Mouse (Mus musculus) erythroid progenitor cell, adult 5-6 weeks (primary cell): ENCODE results near the gene Plxdc2. TPM values are rescaled to one million over a fixed set of nuclear protein-coding genes. Genes with fewer than 3 reads are reported as not detected.

Source experiments
- ATAC-seq: replicated peaks from 2 replicates; pipeline ENCODE4 v1.8.0; 2016; ENCODE audit warnings: moderate number of reproducible peaks, mild to moderate bottlenecking, moderate TSS enrichment, inconsistent platforms; ENCODE audit not compliant: poor library complexity, low FRiP score, severe bottlenecking
- total RNA-seq, 2 experiments: library from RNA; stranded (forward) in 1 of 2; stranded (reverse) in 1 of 2; fragments of 150-400 nt in 1 of 2; fragments of 186-747, 209-891 nt in 1 of 2; gene quantifications; 2 replicates each; pipeline versions ENCODE4 v1.2.3 to v1.2.4; 2015 to 2017; ENCODE audit warnings: low replicate concordance in 2 of 2

Plxdc2 gene
- total RNA-seq, 2 experiments from 2014 or later: 3.8 to 6.4 TPM

DNA sequence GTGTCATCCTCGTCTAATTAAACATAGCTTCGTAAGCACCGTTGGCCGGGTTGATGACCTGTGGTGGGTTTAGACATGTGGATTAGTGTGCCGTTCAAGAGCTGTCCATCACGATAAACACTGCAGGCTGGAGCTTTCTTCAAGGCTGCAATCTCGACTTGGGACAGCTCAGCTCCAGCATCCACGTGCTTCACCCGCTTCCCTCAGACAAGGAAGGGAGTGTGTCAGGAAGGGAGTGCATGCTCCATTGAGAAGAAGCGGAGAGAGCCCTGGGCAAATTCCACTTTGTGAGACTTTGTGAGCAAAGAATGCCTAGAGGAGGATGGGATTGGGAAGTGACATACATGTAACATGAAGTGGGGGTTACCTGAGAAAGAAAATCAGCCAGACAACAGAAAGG lies 42.8 kb downstream of the Plxdc2 start:
- ATAC-seq: no peak

DNA sequence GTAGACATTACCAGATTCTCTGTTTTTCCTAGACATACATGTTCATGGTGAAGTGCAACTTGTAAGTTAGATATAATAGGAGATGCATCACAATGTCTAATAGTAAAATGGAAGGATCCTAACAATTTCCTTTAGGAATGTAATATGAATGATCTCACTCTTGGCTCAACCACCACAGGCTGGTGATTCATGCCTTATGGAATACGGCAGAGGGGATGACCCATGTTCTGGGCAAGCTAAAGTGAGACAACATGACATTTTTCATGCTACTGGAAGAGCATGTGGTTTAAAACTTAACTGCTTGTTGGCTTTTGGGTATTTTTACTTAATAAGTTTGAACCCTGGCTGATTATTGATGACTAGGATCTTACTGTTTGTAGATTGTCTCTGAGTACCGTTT lies 50.4 kb downstream of the Plxdc2 start:
- ATAC-seq: no peak

DNA sequence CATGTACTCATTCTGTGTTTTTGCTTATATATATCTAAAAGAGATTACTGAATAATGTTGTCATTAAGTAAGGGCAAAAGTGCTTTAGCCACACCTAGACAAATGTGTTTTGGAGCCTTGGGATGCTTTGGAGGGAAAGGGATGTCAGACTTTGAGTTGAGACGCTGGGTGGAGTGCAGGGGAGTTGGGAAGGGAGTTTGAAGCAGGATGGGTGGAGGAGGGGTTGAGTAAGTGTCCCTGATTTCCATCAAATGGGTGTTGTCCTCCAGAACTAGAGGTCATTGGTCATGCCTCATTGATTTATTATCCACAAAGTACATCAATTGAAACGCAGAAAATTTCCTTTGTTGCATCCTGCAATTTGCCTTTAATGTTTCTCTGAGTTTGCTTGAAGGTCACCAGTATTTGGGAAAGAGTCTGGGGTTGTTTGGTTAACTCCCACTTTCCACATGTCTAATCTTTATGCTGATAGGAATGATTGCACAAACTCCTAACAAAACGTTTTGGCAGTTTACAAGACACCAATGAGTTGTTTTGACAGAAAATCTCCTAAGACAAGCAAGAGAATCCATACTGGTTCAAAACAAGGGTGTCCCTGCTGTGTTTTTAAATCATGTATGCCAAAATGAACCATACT lies 58.4 kb downstream of the Plxdc2 start:
- no peak for ATAC-seq

DNA sequence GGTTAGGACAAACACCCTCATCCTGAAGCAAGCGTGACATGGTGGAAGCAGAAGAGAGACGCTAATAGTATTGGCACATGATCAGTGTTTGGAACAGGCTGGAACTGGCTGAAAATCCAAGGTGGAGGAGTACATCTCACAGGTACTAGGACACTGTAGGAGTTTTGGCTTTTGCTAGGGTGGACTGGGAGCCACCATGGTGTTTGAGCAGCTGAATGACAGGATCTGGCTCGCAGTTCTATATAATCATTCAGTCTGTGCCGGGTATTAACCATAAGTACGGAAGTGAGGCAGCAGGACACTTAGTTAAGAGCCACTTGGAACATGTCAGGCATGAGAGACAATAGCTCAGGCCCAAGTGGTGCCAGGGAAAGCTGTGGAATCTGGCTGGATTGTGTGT lies 82.9 kb downstream of the Plxdc2 start:
- no peak for ATAC-seq

DNA sequence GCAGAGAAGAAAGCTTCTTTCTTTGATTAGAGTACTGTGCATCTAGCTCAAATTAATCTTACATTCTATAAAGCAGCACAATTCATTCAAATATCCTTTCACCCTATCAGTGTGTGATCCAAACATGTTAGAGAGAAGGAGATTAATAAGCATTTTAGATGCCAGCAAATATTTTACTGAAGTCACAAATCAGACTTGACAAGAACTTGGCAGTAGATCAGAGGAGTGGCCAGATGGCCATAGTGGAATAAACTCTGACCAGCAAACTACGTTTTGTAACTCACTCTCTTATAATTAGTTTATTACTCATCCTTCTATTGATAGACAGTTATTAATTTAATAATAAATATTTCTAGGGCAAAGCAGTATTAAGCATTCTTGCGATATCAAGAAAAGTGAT lies 86.5 kb downstream of the Plxdc2 start:
- no peak for ATAC-seq

DNA sequence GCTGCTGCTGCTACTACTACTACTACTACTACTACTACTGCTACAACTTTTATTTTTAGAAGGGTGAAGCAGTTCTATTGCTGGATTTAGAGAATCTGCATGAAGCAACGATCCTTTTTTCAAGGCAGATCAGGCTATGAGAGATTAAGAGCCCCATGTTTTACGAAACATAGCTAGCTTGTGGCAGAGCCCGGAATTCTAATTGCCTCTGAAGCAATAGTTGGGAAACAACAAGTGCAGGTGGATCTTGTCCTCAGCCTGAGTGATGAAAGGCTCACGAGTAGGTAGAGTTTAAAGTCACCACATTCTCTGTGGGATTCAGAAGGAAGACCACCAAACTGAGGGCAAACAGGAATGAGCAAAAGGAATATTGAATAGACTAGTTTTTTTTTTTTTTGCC lies 91.8 kb downstream of the Plxdc2 start:
- no peak for ATAC-seq

DNA sequence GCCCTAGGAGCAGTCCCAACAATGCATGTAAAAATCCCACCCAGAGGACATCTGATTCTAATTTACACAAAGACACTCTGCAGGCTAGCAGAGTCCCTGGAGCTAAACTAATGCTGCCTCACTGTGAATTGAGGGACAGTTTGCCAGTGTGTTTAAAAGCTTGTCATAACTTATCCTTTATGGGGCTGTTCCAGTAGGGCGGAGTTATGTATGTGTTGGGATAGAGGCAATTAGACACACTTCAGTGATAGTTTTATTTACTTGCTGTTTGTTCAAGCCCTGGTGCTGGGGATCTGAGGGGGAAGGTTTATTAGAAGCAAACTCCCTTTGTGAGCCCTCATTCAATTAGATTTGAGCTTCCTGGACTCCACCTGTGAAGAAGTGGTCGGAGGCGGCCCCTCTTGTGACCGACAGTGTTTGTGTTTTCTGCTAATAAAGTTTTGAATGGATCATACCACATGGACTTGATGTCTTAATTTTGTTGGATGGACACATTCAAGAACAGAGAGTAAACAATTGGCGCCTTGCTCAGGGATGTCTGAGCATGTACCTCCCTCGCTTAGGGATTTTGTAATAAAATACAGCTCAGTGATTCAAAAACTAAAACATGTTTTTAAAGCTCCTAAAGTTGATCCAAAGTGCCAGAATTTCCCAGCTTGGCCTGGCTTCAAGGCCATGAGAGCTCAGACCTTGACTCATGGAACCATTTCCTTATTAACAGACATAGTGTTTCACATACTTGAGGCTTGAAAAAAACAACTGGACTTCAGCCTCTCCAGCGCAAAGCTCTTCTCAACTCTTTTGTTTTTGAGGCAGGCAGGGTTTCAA lies 94.9 kb downstream of the Plxdc2 start:
- no peak for ATAC-seq

DNA sequence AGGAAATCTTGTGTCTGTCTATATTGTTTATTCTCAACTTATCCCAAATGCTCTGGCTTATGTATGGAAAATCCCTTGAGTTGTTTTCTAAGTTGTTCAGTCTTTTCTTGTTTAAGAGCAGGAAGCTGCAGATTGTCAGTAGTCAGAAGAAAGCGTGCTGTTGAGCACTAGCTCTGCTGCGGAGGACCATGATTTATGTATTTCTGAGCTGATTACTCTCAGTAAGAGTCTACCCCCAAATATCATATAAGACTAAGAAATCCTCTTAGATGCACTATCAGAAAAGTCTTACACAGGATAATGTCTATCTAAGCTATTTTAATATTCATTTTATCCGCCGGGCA lies 95.5 kb downstream of the Plxdc2 start:
- ATAC-seq: no peak

DNA sequence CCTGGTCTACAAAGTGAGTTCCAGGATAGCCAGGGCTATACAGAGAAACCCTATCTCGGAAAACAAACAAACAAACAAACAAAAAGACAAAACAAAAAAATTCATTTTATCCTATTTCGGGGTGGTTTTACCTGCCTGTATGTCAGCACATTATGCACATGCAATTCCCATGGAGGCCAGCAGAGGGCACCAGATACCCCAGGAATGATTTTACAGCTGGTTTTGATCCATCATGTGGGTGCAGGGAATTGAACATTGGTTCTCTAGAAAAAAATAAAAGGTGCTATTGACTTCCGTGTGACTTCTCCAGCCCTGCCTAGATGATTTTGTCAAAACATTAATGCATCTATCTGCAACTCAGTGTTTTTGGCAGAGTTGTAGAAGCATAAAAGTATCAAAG lies 96.0 kb downstream of the Plxdc2 start:
- ATAC-seq: no peak

DNA sequence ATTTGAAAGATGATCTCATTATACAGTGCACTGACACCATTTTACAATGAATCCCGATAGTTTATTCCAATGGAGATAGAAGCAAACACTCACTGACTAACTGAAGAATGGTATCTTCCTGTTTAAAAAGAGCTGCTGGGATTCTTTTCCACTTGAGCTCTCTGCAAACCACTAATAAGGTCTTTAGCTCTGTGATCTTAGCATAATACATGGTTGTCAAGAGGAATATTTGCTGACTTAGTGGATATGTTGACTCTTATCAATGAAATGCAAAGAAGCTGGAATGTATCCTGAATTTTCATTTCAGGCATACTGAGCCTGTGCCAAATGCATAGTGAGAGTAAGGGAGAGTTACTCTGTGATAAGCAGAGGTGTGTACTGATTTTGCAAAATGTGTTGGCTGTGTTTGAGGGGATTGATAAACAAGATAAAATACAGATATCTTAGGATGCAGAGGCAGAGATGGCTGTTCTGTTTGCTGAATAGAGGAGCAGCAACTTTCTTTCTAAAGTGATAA lies 100.2 kb downstream of the Plxdc2 start:
- no peak for ATAC-seq

DNA sequence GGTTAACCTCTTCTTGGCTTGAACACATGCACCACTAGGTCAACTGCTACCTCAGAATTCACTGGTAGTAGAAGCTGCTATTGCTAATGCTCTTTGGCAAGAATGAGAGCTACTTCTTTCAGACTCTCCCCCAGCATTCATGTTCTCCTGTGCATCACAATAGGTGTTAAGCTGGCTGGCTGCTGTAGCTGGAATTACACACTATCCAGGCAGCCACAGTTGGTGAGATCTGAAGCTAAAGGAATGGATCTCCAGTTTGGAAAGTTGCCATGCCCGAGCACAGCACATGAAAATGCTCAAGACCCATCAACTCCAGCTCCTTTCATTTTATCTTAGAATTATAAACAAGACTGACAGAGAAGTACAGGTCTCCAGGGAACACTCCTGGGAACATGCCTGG lies 103.4 kb downstream of the Plxdc2 start:
- ATAC-seq: no peak

DNA sequence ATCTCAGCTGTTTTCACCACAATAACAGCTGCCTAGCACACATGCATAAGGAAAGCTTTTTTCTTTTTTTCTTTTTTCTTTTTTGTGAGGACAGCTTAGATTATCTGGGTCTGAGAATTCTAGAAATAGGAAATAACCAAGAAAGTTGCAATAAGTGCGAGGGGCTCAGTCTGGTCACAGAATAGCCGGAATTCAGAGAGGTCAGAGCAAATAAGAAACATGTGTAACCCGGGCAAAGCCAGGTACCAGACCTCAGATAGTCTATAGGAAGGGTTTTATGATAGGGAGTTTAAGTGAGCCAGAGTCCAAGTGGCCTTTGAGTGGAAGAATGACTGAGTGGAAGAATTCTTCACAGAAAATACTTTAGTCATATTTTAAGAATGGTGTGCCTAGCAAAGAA lies 114.0 kb downstream of the Plxdc2 start:
- no peak for ATAC-seq

DNA sequence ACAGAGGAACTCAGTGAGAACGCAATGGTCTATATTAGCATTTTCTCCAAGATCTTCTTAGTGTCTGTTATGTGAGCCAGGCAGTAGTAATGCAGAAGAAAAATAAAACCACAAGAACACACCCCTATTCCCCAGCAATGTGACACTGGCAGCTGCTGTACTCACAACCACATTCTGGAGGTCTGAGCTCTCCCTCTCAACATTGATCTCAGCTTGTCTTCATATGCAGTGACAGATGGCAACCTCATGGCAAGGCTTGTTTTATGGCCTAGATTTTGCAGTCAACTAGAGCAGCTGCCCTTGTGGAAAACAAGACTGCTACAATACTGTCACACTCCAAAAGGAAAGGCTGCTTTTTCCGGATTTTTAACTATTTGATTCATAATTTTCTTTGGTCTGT lies 127.8 kb downstream of the Plxdc2 start:
- ATAC-seq: no peak

DNA sequence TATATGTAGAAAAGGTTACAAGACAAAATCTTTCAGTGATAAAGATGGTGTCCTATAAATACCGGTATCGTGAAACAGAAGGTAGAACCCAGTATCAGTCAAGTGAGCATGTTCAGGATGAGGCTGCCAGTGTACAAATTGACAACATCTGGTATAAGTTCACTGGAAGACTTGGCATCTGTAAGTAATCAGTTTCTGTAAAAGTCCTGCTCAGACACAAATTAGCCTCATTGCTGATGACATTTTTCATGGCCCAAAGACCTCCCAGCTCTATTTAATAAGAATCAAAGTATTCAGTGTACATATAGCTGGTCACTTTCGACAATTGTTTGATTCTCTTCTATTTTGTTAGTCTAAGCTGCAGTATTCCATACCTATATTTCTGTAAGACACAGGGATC lies 129.9 kb downstream of the Plxdc2 start:
- ATAC-seq: no peak

DNA sequence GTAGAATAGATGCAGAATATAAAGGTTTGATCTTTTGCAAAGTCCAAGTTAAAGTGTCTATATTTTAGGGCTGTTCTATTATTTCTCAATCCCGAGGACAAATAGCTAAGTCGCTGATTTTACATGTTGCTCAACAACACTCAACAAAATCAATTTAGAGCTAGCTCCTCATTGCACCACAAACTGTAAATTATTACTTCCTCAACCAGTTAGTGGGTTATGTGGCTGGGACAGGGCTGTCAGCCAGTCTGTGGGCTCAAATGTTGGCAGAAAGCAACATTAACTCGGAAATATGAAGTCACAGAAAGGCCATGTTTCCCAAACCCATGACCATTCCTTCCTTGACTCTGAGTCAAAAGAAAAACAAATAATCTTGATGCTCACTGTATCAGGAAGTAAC lies 135.1 kb downstream of the Plxdc2 start:
- no peak for ATAC-seq

DNA sequence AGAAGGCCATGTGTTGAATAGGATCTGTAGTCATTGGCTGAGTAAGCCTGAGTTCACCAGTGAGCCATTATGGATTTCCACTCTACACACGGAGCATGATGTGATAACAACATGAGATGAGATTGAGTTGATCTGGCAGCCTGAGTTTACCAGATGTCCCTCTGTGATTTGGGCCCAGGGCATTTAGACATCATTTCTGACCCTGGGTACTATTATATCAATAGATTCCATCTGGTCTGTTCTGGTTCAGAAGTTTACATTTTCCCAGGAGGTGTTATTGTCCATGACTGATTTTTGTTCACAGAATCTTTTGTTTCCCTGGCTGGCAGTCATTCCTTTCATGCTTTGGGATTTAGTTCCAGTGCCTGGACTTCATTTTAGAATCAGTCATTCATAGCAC lies 146.7 kb downstream of the Plxdc2 start:
- ATAC-seq: no peak

DNA sequence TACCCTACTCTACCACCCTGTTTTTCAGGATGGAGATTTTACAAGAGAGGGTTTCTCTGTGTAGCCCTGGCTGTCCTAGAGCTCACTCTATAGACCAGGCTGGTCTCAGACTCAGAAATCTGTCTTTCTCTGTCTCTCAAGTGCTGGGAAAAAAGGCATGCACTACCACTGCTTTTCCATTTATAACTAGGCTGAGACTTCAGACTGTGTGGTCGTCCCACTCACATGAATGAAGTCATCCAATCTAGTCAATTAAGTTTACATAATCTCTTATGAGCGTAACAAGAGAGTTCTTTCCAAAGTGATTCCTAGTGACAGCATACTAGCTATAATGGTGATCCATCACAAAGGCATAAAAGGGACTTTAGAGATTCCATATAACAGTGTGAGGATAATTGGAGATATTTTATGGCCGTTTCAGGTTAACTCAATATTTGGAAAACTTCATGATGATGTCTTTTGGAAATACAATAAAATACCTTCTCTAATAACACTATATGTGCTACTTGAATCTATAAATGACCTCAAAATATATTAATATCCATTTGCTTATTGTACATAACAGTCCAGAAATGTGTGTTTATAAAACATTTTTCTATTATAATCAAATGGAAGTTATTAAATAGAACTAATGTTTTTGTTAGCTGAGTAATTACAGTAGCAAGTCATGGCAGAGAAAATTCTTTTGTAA lies 151.6 kb downstream of the Plxdc2 start:
- ATAC-seq: no peak

DNA sequence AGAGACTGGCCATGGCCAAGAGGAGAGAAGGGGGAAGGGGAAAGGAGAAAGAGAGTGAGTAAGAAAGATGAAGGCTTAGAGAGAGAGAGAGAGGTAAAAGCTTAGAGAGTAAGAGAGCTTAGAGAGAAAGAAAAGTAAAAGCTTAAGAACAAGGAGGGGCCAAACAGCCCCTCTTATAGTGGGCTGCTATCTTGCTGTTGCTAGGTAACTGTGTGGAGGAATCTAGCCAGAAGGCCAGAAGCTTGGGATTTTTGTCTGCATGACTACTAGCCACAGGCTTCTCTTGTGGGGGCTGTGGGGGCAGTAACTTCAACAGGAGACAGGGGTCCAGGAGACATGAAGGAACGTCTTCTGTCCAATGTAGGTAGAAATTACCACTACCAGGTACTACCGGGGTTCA lies 162.0 kb downstream of the Plxdc2 start:
- ATAC-seq: no peak

DNA sequence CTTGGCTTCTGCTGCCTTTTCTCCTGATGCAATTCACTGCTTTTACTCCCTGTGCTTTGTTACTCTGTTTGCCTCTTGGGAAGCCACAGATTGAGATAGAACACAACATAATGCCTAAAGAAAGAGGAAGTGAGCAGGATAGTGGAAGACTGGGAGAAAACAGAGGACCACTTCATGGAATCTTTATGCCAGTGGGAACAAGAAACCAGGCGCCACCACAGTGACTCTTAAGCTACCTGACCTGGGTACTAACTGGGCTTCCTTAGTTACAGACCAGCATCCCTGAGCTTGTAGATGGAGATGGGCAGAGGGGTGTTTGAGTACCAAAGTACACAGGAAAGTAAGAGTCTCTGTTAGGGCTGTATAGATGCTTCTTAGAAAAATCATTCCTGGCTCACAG lies 167.3 kb downstream of the Plxdc2 start:
- no peak for ATAC-seq

DNA sequence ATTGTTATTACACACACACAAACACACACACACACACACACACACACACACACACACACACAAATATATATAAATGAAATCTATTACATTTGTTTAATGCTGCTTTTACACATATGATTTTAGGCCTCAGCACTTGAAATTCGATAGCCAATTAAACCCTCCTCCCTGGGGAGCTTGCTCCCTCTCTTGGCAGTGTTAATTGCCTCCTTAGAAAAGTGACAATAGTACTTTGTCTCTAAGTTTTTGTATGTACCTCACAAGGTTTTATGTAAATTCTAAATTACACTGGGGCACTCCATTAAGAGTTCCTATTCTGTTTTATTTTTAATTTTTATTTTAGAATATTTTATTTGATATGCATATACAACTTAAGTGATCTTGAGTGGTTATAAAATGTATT lies 176.1 kb downstream of the Plxdc2 start:
- no peak for ATAC-seq

DNA sequence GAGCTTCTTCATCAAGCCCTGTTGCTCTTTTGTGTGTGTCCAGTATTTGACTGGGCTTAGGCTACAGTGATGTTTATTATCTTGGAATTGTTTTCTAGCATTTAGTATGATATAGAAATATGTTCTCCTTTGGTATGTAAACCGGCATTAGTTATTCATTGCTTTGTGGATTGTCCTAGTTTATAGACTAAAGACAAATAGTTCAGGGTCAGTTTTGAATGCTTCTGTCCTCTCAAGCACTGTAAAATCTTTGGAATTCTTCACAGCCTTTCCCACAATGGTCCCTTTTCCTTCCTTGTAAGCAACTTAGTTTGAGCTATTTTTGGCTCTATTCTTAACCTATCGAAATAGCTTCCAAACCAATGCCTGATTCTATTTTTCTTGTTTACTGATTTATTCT lies 178.5 kb downstream of the Plxdc2 start:
- ATAC-seq: no peak
